Mouse (Mus musculus): ENCODE measurements around the gene Oxct2b.
"Not testable (repeated sequence)": the region's sequence is repeated elsewhere in the genome, so short reads cannot be mapped to it uniquely, and the experiment has no call there.

GRCm38 (mm10) chr4:123111275-123111983 is 4.6 kb upstream of the Oxct2b start:
- TF ChIP-seq CTCF (IDR thresholded peaks at IDR 0.05; ENCODE audit: low read depth); EP300 (optimal IDR thresholded peaks at IDR 0.05): not testable (repeated sequence)

Data from stomach, postnatal 0 days (tissue).